Mouse (Mus musculus): ENCODE measurements around the gene Sun2.

Sun2 gene

DNA sequence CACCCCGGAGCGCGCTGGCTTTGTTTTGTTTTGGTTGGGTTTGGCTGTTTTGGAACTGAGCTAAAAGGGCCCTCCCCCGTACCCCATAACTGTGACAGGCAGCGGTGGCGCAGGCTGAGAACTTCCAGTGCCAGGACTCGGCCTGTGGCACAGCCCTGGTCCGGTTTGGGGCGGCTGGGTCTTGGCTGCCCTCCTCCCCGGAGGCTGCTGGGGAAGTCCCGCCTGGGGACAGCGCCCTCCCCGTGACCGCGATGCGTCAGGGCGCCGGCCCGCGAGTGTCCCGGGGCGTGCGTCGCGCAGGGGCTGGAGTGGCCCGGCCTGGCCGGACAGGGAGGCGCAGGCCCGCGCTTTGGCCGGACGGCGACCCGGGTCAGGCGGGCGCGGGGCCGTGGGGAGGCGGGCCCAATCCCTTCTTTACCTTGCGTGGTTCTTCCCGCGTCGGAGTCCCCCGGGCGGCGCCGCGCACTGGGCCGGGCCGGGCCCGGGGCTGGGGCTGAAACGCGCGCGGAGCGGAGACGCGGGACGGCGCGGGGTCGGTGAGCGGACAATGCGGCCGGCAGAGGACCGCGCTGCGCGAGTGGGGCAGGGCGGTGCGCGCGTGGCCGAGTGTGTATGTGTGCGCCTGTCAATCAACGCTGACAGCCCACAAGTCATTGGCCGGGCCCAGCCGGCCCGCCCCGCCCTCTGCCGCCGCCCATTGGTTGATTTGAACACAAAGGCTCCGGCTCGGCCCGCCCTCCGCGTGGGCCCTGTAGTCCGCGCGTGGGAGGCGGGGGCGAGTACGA is at the start of gene Sun2:
Sun2 (minus strand) TSS at position 616 of the 785 bp plus-strand sequence.
- DNase-seq (ENCODE audit: extremely low spot score, low spot score): peak; percentile 92

DNA sequence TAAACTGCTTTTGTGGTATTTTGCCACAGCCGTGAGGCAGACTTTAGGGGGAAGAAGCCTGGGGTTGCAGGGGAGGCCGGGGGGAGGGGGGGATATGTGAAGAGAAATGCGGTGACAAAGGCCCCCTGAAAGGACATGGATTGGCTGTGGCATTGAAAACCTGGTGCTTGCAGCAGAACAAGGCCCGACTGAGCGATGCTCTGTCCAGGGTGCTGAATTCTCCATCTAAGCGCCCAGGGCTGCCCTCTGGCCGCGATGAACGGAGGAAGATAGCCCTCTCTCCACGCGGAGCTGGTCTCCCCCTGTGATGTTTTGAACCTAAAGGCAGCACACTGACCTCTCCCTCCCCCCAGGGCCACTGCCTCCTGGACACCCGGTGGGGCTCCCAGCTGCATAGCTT is 49.2 kb upstream of the Sun2 start:
- DNase-seq (ENCODE audit: extremely low spot score, low spot score): peak; percentile 71

DNA sequence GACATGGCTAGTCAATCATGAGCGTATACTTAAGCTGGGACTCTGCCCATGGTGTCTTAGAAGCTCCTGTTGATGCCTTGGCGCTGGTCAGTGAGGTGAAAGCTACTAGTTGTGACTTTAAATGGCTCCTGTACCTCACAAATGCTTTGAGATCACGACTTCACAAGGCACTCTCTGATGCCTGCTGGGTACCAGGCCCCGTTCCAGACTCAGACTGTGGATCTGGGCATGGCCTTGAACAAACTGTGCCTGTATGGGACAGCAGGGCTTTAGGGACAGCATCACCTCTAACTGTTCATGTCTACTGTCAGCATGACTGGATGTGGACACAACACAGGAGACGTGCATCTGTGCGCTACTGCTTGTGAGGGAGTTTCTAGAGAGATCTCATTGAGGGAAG is 48.6 kb upstream of the Sun2 start:
- DNase-seq (ENCODE audit: extremely low spot score, low spot score): no peak

DNA sequence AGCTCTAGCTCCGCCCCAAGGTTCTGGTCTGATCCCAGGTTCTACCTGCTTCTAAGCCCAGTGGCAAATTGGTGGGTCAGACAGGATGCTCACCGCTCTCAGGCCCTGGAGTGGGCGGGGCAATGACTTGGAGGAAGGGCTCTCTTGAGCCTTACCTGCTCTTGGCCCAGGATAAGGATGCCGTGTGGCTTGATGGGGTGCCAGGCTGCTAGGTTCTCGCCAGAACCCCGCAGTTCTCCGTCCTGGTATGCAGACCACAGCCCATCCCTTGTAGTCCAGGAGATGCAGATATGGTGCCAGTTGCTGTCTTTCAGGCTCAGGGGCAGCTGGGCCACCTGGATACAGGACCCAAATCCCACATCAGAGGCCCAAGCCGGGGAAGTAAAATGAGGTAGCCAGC is 47.8 kb upstream of the Sun2 start:
- no peak for DNase-seq (ENCODE audit: extremely low spot score, low spot score)

DNA sequence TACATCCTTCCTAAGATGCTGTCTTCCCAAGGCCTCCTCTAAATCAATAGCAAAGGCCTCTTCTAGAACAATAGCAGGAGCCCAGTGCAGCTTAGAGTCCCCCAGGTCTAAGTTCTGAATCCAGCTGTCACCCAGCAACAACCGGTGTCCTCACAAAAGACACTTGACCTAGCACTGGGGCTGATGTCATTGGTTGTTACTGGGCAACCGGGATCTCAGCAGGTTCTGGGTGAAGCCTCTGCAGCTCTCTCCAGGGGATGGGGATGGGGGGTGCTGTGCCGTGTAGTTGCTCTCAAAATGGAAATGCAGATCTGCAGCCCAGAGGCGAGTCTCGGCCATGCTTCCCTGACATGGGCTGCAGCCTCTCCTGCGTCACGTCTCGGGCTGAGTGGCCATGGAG is 45.5 kb upstream of the Sun2 start:
- DNase-seq (ENCODE audit: extremely low spot score, low spot score): no peak

DNA sequence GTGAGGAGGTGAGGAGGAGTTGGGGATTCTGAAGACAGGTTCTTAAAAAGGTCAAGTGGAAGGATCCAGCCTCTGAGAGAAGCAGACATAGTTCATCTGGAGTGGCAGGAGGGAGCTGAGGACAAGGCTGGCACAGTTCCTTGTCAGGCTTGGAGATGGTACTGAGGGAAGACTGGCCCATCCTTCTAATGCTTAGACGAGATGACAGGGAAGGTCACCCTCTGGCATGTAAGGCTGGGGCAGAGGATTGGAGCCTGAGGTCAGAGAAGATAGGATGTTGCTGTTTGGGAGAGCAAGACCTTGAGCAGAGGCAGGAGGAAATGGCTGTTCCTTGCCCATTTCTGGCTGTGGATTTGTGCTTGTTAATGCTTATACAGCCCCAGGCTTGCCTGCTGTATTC is 42.7 kb upstream of the Sun2 start:
- no peak for DNase-seq (ENCODE audit: extremely low spot score, low spot score)

DNA sequence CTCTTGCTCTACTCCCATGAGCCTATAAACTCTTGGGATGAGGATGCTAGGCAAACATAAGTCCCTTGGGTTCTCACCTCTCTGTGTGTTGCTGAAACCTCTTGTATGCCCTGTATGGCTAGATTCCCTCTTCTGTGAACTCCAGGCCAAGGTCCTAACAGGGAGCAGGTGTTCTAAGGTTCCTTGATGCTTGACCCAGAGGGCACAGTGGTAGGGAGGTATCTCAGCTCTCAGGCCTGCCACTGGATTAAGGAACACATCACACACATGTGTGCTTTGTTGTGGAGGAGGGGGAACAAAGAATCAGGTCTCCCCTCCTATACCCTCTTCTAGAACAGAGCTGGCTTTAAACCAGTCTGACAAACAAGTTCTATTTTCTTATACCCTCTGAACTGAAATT is 35.4 kb upstream of the Sun2 start, which contains the start of gene Dnal4:
Dnal4 (minus strand) TSS at position 101 of the 400 bp plus-strand sequence.
- no peak for DNase-seq (ENCODE audit: extremely low spot score, low spot score)

DNA sequence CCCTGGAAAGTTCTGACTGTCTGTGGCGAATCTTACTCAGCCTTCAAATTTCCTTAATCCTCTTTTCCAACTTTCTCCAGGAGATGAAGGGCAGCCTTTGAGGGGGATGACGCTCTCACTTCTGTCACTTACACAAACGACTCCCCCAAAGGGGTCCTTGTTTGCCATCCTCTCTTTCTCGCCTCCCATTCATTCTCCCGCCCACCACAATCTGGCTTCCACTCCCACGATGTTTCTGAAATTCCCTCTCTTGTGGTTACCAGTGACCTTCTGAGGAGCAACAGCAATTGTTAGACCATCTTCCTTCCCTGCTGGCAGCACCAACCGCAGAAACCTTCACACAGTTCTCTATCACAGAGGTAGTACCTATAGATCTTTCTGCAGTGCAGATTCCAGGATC is 33.3 kb upstream of the Sun2 start:
- DNase-seq (ENCODE audit: extremely low spot score, low spot score): no peak

DNA sequence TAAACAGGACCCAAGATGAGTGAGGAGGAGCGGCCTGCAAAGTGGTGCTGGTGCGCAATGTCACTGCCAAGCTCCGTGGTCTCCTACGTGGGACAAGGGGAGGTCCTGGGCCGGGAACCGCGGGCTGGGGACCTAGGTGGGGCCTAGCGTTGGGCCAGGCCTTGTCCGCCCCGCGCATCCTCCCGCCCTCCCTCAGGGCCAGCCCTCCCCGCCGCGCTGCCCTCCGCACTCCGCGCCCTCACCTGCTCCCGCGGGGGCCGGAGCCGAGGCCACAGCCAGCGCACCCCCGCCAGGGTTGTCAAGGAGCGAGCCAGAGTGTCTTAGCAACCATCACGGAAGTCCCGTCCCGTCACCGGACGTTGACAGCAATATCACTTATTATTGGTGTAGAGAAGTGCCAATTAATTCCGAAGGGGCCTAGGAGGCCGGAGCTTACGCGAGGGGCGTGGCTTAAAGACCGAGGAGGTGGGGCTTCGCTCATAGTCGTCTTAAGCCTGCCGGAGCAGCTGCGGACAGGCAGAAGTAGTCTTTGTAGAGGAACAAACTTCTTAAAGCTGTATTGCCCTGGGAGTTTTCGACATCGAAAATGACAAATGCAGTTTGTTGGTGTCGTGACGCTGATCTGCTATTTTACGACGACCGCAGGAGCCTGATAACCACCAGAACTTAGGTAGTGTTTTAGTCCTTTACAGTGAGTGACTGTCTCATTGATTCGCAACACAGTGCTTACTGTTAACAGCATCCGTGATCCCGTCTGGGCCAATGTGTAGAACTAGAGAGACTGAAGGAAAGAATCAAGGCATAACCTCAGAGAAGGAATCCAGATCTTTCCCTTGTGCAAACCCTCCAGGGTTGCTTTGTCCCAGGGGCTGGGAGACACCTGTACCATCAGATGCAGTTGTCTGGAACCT is 32.0 kb upstream of the Sun2 start:
- DNase-seq (ENCODE audit: extremely low spot score, low spot score): peak; percentile 91

DNA sequence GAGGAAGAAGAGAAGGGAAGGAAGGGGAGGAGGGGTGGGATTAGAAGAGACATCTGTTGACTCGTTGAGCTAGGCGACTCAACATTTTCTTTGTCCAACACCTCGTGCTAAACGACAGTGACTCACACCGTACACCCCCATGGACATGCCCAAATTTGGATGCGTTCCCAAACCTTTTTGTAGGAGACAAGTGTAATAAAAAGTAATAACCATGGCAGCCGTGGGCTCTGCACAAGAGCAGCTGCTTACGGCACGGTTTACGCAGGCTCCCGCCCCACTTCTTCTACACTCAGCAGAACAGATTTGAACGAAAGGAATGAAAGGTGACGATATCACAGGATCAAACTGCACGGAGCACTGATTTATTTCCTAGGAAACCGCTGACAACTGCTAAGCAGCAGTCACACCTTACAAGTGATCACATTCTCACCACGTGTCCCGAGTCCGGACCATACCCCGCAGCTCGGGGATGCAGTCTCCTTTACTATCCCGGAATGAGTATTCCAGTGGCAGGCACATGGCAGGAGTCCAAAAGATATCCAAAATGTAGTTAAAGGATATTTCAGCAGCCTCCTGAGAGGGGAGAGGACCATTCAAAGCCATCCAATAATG is 28.4 kb upstream of the Sun2 start:
- DNase-seq (ENCODE audit: extremely low spot score, low spot score): no peak

DNA sequence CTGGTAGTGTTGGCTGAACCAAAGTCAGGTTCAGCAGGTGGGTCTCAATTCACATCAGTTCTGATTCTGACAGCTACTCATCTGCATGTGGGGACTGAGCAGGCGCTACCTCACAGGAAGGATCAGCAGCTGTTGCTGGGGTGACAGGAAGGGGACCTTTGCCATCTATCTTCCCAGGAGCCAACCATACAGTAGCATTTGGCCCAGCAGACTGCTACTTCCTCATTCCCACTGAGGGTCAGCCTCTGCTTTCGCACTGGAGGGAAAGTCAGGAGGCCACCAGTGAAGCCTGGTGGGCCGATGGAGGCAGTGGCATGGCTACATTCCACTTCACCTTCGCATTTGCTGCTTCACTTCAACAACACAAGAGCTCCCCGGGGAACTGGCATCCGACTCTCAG is 26.0 kb upstream of the Sun2 start:
- DNase-seq (ENCODE audit: extremely low spot score, low spot score): no peak

DNA sequence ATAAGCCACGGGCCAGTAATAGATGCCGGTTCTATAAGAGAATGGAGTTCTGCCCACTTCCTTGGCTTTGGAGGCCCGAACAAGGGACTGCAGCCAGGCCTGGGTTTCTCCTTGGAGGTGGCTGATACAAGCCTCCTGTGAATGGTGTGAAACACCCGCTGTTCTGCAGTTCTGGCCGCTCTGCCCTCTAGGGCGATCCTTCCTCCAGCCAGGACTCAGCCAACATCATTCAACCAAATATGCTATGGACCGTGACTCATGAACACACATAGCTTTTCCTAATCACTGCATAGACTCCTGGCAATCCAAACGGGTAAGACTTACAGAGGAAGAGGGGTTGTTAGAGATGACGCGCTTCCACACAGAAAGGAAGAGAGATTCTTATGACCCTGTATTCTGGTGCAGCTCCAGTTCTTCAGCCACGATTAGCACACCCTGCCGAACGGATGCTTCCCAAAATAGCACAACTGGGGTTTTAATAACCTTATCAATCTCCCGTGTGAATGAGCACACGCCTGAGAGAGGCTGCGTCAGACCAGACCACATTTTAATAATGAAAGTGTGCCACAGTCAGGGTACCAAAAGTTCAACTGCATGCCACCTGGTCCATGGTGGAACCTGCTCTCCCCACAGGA is 25.1 kb upstream of the Sun2 start:
- no peak for DNase-seq (ENCODE audit: extremely low spot score, low spot score)

DNA sequence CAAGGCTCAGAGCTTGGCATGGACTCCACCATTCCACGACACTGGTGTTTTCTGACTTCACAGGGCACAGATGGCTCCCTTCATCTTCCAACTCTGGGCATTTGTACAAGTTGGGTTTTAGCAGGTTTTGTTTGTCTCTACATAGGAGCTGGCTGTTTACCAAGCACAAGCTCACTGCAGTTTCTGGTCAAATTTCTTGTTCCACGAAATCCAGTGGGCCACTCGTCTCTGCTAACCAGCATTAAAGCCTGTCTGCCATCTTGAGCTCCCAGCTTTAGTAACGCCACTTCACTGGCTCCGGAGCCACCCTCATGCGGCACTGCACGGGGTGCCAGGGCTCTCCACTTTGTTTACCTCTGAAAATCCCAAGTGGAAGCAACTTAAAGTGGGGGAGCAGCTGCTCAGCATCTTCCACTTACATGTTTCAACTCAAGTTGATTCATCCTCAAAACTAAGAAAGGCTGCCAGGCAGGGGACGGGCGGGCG is 24.3 kb upstream of the Sun2 start:
- DNase-seq (ENCODE audit: extremely low spot score, low spot score): no peak

DNA sequence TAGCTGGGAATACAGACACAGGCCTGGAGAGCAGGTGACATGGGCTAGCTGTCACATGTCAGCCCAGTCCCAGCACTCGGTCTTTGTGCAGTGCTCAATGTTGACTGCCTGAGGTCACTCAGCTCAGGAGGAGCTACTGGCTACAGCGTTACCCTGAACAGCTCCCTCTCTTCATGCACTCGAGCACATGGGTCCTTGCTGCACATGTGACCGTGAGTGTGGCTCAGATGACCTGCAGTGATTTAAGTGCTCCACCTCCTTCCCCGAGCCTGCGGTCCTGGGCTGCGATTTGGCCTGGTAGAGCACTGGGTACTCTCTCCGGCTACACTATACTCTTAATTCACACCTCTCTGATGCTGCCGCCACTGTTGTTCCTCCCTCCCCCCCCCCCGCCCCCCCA is 23.8 kb upstream of the Sun2 start:
- DNase-seq (ENCODE audit: extremely low spot score, low spot score): no peak

DNA sequence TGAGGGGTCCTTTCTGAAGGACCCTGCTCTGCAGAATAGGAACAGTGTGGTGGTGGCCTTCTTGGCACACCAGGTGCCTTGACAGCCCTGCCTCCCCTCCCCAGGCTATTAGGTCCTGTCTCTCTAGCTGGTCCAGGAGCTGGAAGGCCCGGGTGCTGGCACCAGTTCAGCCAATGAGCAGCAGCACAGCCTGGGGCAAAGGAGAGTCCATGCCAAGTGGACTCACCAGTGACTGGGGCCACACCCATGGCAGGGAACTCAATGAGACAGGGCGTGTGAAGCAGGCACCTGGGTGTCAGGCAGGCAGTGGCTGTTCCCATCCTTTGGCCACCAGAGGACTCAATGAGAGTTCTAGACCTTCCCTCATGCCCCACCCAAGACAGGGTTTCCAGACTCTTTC is 23.0 kb upstream of the Sun2 start:
- DNase-seq (ENCODE audit: extremely low spot score, low spot score): no peak

DNA sequence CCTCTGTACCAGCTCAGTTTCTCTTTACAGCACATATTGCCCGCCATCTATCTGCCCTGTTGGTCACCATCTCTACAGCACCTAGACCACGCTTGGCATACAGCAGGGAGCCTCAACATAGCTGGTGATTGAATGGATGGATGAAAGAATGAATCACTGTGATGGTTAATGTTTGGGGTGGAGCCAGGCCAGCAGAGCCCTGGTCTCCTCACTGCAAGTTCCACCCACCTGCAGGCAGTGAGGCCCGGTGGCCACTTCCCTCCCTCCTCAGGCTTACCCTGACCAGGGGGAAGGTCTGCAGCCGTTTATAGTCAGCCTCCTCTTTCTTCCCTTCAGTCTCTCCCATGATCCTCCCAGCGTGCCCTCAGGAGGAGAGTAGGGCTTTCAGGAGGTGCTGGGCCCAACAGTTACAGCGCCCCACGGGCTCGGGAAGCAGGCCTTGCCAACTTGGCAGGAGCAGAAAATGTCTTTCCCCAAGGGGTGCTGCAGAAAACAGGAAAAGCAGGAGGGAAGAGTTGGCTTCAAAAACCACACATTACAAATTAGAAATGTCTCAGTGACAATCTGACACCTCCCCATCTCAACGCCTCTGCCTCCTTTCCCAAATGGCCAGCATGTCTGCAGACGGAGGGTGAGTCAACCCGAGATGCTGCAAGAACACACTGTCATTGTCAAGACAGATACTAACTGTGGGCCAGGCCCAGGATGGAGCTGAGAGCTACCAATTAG is 22.4 kb upstream of the Sun2 start:
- no peak for DNase-seq (ENCODE audit: extremely low spot score, low spot score)

DNA sequence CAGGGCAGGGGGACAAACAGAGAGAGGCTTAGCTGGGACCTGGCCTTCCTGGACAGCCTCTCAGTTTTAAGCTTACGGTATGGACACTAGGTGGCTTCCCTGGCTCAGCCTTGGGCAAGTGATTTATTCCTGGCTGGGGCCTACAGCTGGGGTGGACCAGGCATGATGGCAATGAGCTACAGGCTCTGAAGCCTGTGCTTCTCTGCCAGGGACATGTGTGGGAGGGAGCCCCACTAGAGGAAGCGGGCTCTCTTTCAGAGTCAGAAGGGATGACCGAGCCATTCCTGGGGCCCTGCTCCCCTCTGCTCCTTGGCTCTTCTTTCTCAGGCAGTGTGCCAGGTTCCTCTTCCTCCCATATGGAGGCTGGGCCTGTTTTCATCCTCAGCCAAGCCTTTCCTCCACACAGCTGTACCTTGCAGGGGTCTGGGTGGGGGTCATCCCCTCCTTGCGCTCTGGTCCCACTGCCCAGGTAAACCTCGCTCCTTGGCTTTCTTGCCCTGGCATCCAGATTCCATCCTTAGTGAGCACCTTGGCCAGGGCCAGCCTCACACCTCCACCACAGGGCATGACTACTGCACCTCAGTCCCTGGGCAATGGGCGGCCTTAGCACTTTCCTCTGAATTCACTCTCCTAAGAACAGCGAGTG is 21.4 kb upstream of the Sun2 start:
- no peak for DNase-seq (ENCODE audit: extremely low spot score, low spot score)

DNA sequence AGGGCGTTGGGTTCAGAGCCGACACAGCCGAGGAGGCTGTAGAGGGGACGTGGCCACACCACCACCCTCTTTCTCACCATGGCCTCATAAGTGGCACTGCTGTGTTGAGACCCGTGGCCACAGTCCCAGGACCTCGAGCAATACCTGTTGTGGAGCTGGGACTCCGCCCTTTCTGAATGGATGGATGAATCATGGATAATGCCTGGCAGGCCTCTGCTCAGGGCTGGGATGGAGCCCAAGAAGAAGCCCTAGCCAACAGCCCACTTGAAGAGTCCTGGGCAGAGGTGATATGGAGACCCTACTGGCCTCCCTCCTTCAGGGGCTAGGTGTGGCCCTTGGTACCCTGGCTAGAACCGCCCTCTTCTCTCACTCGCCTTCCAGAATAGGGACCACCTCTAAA is 20.7 kb upstream of the Sun2 start:
- no peak for DNase-seq (ENCODE audit: extremely low spot score, low spot score)

DNA sequence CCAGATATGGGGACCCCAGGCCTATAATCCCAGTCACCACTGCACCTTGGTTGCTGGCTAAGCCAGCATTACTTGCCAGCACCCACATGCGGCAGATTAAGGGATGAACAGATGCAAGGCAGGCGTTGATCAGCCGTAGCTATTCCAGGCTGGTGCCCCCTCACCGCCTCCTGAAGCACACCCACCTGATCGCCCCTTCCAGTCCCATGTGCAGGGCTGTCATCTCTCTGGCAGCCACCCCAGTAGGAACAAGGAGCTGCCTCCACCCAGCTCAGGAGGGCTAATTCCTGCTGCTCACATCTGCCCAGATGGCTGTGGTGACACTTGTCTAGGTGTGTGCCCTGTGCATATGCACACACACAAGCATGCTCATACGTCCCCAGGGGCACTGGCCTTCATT is 18.6 kb upstream of the Sun2 start:
- no peak for DNase-seq (ENCODE audit: extremely low spot score, low spot score)

DNA sequence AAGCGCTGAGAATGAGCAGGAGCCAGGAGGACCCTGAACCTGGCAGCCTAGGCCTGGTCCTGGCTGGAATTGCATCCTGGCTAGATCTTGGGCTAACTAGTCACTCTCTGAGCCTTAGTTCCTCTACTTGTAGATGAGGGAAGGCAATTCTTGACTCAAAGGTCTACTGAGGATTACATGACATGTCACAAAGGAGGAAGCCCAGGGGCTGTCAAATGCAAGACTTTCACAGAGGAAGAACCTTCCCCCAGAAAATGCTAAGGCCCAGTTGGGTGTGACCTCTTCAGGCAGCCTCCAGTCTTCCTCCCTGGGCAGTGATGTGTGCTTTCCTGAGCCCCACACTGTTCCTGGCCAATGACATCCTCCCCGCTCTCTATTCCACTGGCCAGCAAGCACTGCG is 14.8 kb upstream of the Sun2 start:
- no peak for DNase-seq (ENCODE audit: extremely low spot score, low spot score)
